Mouse (Mus musculus) neural tube, embryonic 11.5 days (tissue): ENCODE measurements at regions not wholly inside any gene's neighbourhood (a gene's known extent, or its start where the extent isn't known, plus 50 kb on each side); places are given as distances from the start of the nearest gene placed in this dataset.

Source experiments
- ATAC-seq: fragments of 200-750 bp; cut with Nextera tagmentation; 2 replicates; pipeline ENCODE4 v1.8.0; 2017; ENCODE audit warnings: moderate number of reproducible peaks, mild to moderate bottlenecking, moderate TSS enrichment, moderate library complexity; ENCODE audit not compliant: insufficient read depth, low FRiP score, low TSS enrichment
- DNase-seq: peaks from one replicate; pipeline ENCODE4 v3.0.0-alpha.2; 2015; ENCODE audit warnings: low spot score
- H3K27ac ChIP-seq: fragments of 300-500 bp; sonication (generic); 2 replicates; pipeline ENCODE4 v1.5.1; 2014; ENCODE audit warnings: low read depth, mild to moderate bottlenecking, low read length
- H3K27me3 ChIP-seq: fragments of 300-500 bp; sonication (generic); 2 replicates; pipeline ENCODE4 v1.6.1; 2014; ENCODE audit warnings: mild to moderate bottlenecking, low read length, mixed read lengths; ENCODE audit not compliant: control insufficient read depth, insufficient read depth
- H3K36me3 ChIP-seq: fragments of 300-500 bp; sonication (generic); 2 replicates; pipeline ENCODE4 v1.6.1; 2014; ENCODE audit warnings: mild to moderate bottlenecking, low read length, moderate library complexity, mixed read lengths; ENCODE audit not compliant: control insufficient read depth, insufficient read depth
- H3K4me1 ChIP-seq: fragments of 300-500 bp; sonication (generic); 2 replicates; pipeline ENCODE4 v1.6.1; 2014; ENCODE audit warnings: low read length, mixed read lengths; ENCODE audit not compliant: control insufficient read depth, insufficient read depth
- H3K4me2 ChIP-seq: fragments of 300-500 bp; sonication (generic); 2 replicates; pipeline ENCODE4 v1.6.1; 2014; ENCODE audit warnings: low read depth, mild to moderate bottlenecking, moderate library complexity
- H3K4me3 ChIP-seq: fragments of 300-500 bp; sonication (generic); 2 replicates; pipeline ENCODE4 v1.5.1; 2014; ENCODE audit warnings: low read depth, low read length
- H3K9ac ChIP-seq: fragments of 300-500 bp; sonication (generic); 2 replicates; pipeline ENCODE4 v1.6.1; 2014; ENCODE audit warnings: mild to moderate bottlenecking, low read length
- H3K9me3 ChIP-seq: fragments of 300-500 bp; sonication (generic); 2 replicates; pipeline ENCODE4 v1.6.1; 2016; ENCODE audit warnings: low read length; ENCODE audit not compliant: control insufficient read depth
- WGBS: fragments of 180-500 bp; shearing (Covaris S2); extraction: QIAGEN DNeasy Blood & Tissue Kit; methylation state at CpG from one replicate; pipeline ENCODE4 v1.1.7; 2014; 5-methylcytosine and 5-hydroxymethylcytosine counted together

- Histone ChIP-seq H3K9me3 (no peaks in the 10 kb centered on the region), H3K4me3 (no peak overlapping the region), H3K36me3 (no peaks in the 10 kb centered on the region), H3K27me3 (no peaks in the 10 kb centered on the region), H3K27ac (no peak overlapping the region), H3K4me1 (no peaks in the 10 kb centered on the region), H3K4me2 (no peak overlapping the region), H3K9ac (no peak overlapping the region)
- 18% methylated on average over 8 of the region's 8 CpGs for WGBS
- ATAC-seq (peak; percentile 85), DNase-seq (peak; percentile 78)
Measured at GRCm38 (mm10) chr4:24154418-24154817, 341.8 kb upstream of the Mms22l start.

DNA sequence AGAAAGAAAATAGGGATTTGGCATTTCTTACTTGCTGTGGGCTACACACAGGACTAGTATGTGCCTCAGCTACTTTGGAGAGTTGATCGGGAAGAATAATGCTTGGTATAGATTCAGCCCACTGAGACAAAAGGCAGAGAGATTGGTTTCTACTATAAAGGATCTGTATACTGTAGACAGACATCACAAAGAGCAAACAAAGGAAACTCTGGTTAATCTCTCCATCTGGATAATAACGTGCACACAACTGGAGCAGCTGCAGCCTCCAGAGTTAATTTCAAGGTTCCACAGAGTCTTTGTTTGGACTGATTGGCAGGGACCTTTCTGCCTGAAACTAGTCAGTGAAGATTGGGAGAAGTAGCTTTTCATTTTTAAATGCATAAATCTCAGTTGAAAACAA lies 322.5 kb upstream of the Mms22l start:
- H3K4me1 ChIP-seq = no peaks in the 10 kb centered on the region
- DNase-seq (no peak), ATAC-seq (no peak)
- WGBS = 71% methylated on average over 2 of the region's 2 CpGs
- no peak overlapping the region for H3K4me2 ChIP-seq
- no peaks in the 10 kb centered on the region for H3K36me3 ChIP-seq
- no peaks in the 10 kb centered on the region for H3K9me3 ChIP-seq
- H3K9ac ChIP-seq = no peak overlapping the region
- no peak overlapping the region for H3K27ac ChIP-seq
- no peaks in the 10 kb centered on the region for H3K27me3 ChIP-seq
- no peak overlapping the region for H3K4me3 ChIP-seq

DNA sequence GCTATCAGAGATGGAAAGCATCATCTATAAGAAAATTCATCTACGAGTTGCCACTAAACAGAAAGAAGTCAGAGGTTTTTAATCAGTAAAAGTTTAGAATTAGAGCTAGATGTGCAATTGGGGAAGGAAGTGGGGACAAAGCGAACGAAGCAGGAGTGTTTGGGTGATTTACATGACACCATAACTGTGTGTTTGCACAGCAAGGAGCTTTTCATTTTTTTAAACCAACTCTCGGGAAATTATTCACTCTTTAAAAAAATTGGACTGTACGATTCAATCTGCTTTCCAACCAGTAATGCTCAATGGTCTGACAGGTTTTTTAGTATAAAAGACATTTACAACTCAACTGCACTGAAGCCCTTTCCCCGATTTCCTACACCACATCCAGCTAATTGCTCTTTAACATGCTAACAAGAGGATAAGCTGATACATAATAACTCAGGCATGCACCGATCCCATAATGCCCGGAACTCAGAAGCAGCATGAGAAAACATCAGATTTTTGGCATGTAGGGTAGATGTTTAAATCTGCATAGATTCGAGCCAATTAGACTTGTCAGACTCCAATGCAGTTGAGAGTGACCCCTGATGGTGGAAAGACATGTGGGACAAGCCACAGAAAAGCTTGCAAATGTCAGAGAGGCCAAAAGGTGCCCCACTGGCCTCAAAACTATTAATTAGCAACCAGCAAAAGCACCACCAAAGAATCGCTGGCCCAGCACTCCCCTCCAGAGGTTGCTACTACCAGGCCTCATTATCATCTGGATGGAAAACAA lies 282.8 kb upstream of the Mms22l start:
- H3K9ac ChIP-seq = no peak overlapping the region
- no peak overlapping the region for H3K4me2 ChIP-seq
- no peaks in the 10 kb centered on the region for H3K4me1 ChIP-seq
- H3K27me3 ChIP-seq = no peaks in the 10 kb centered on the region
- no peaks in the 10 kb centered on the region for H3K36me3 ChIP-seq
- H3K9me3 ChIP-seq = no peaks in the 10 kb centered on the region
- H3K27ac ChIP-seq = no peak overlapping the region
- peak; percentile 18; the same call in 1 of the 2 replicates for ATAC-seq
- H3K4me3 ChIP-seq = no peak overlapping the region
- WGBS = 56% methylated on average over 10 of the region's 10 CpGs
- DNase-seq = peak; percentile 12

DNA sequence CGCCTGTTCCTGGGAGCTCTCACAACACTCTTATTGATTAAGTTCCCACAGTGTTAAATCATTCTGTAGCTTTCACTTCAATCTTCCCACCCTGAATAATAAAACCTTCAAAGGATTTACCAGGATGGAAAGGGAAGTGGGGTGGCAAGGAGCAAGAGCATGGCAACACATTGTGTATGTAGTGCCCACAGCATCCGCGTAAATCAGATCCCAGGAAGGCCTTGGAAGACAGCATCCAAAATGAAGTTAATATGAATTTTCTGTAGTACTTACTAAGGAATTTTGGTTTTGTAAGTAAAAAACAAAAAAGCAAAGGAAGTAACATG lies 282.3 kb upstream of the Mms22l start:
- DNase-seq (no peak), ATAC-seq (peak; percentile 50; the same call in 1 of the 2 replicates)
- Histone ChIP-seq H3K36me3 (no peaks in the 10 kb centered on the region), H3K4me1 (no peaks in the 10 kb centered on the region), H3K27ac (no peak overlapping the region), H3K4me2 (no peak overlapping the region), H3K9ac (no peak overlapping the region), H3K27me3 (no peaks in the 10 kb centered on the region), H3K9me3 (no peaks in the 10 kb centered on the region), H3K4me3 (no peak overlapping the region)
- WGBS = 47% methylated on average over 3 of the region's 3 CpGs

- H3K9me3 ChIP-seq = no peaks in the 10 kb centered on the region
- ATAC-seq = no peak
- no peak overlapping the region for H3K4me3 ChIP-seq
- no peaks in the 10 kb centered on the region for H3K4me1 ChIP-seq
- H3K27me3 ChIP-seq = no peaks in the 10 kb centered on the region
- 56% methylated on average over 6 of the region's 6 CpGs for WGBS
- H3K27ac ChIP-seq = no peak overlapping the region
- DNase-seq = no peak
- H3K4me2 ChIP-seq = no peak overlapping the region
- no peak overlapping the region for H3K9ac ChIP-seq
- no peaks in the 10 kb centered on the region for H3K36me3 ChIP-seq
Measured at GRCm38 (mm10) chr4:24218383-24218934, 277.8 kb upstream of the Mms22l start.

GRCm38 (mm10) chr4:24219074-24219497 lies 277.2 kb upstream of the Mms22l start:
- no peaks in the 10 kb centered on the region for H3K27me3 ChIP-seq
- H3K4me1 ChIP-seq = no peaks in the 10 kb centered on the region
- no peak overlapping the region for H3K27ac ChIP-seq
- no peak overlapping the region for H3K9ac ChIP-seq
- H3K4me2 ChIP-seq = no peak overlapping the region
- H3K9me3 ChIP-seq = no peaks in the 10 kb centered on the region
- 67% methylated on average over 4 of the region's 4 CpGs for WGBS
- no peak for DNase-seq
- H3K4me3 ChIP-seq = no peak overlapping the region
- ATAC-seq = no peak
- H3K36me3 ChIP-seq = no peaks in the 10 kb centered on the region

- Histone ChIP-seq H3K36me3 (no peaks in the 10 kb centered on the region), H3K27me3 (no peaks in the 10 kb centered on the region), H3K27ac (no peak overlapping the region), H3K9ac (no peak overlapping the region), H3K4me1 (no peaks in the 10 kb centered on the region), H3K4me3 (no peak overlapping the region), H3K4me2 (no peak overlapping the region), H3K9me3 (no peaks in the 10 kb centered on the region)
- WGBS = 80% methylated on average over 3 of the region's 3 CpGs
- ATAC-seq (no peak), DNase-seq (no peak)
Measured at GRCm38 (mm10) chr4:24219583-24219982, 276.7 kb upstream of the Mms22l start.

- no peak overlapping the region for H3K4me3 ChIP-seq
- no peaks in the 10 kb centered on the region for H3K9me3 ChIP-seq
- H3K4me2 ChIP-seq = no peak overlapping the region
- H3K27ac ChIP-seq = no peak overlapping the region
- H3K9ac ChIP-seq = no peak overlapping the region
- no peak for DNase-seq
- no peaks in the 10 kb centered on the region for H3K4me1 ChIP-seq
- H3K27me3 ChIP-seq = no peaks in the 10 kb centered on the region
- H3K36me3 ChIP-seq = no peaks in the 10 kb centered on the region
- WGBS = 60% methylated on average over 6 of the region's 6 CpGs
- ATAC-seq = no peak; the same call in 1 of the 2 replicates
Measured at GRCm38 (mm10) chr4:24245124-24245523, 251.1 kb upstream of the Mms22l start.
